Mouse (Mus musculus) testis, postnatal 10 days (tissue): ENCODE measurements around the gene Gm853.

Experiments
- DNase-seq: peaks from one replicate; pipeline ENCODE4 v3.0.0; 2021; ENCODE audit warnings: low spot score

Gene Gm853

DNA sequence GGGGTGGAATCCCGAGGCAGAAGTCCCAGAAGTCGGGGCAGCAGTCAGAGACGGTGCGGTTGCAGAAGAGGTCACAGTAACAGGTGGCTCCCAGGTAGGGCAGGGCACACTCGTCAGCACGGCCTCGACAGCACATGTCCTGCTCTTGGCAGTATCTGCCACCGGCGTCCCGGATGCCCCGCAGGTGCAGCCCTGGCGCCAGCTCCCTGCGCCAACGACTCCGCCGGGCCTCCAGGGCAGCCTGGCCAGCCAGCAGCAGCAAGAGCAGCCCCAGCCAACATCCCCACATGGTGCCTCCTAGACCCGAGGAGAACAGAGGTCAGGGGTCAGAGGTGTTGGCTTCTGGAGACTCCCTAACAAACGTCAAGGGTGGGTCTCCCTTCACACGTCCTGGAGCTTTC, 48.3 kb downstream of the Gm853 start:
- no peak for DNase-seq

GRCm38 (mm10) chr4:130173060-130173822, 49.0 kb downstream of the Gm853 start:
- no peak for DNase-seq

GRCm38 (mm10) chr4:130171951-130172765, 50.0 kb downstream of the Gm853 start:
- DNase-seq: peak; percentile 75

DNA sequence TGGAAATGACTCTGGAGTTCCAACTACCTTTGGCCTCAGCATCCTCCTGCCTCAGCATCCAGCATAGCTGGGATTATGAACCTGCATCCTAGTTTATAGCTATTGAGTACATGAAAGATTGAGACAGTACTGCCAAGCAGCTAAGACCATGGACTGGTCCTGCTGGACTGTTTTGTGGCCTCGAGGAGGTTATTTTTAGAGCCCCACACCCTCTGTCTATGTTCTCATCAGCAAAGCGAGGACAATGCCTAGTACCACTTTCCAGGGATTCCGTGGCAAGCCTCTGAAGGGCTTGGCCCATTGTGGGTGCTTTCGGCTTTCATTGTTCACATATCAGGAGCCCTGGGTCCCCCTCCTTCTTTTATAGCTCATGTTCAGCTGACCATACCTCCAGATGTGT, 51.8 kb downstream of the Gm853 start:
- DNase-seq: no peak

DNA sequence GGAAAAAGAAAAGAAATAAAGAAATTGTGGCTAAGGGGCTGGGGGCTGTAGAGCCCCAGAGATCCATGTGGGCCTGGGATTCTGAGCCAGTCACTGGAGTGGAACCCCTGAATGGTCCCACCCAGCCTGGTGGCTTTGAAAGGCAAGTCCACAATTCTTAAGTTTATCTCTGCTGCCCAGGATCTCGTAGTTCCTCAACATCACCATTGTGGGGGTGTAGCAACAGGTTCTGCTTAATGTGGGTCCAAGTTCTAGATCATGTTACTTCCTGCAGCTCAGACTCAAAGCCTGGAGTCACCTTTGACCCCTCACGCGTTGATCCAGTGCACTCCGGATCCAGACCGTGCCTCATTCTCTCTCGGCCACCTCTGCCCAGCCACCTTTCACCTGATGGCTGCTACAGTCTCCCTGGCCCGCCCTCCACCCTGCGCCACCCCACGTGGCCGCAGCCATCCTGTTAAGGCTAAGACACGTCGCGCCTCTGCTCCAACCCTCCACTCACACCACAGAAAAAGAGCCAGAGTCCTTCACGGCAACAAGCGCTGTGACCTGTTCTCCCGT, 52.7 kb downstream of the Gm853 start:
- no peak for DNase-seq

GRCm38 (mm10) chr4:130168280-130169183, 53.7 kb downstream of the Gm853 start:
- DNase-seq: peak; percentile 89

DNA sequence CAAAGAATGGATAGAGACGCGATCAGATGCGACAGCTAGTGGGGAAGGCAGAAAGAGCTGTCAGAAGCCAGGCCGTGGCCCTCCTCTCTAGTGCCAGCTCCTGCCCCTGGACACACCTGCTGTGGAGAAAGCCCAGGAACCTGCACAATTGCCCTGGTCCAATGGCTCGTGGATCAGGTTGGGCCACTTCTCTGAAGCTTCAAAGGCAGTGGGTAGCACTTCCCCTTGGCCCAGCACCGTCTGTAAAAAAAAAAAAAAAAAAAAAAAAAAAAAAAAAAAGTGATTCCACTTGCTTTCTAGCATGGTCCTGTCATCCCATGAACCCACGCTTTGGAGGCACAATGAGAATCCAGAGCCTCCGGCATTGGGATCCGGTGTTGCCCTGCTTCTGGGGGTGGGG, 54.4 kb downstream of the Gm853 start:
- no peak for DNase-seq

DNA sequence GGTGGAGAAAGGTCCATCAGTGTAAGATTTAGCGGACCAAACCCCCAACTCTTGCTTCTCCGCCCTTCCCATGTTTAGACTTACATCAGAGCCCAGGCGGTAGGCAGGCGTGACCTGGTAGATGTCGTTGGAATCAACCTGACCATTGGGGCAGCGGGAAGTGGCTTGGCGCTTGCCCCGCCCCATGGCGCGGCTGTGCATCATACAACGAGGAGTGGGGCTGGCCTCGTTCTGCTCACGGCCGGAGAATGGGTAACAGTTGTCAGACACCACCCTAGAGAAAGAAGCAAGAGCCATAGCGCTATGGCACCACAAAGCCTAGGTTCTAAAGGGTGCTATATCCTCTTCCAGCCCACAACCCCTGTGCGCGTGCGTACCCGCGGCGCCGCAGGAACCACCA, 54.9 kb downstream of the Gm853 start:
- no peak for DNase-seq

DNA sequence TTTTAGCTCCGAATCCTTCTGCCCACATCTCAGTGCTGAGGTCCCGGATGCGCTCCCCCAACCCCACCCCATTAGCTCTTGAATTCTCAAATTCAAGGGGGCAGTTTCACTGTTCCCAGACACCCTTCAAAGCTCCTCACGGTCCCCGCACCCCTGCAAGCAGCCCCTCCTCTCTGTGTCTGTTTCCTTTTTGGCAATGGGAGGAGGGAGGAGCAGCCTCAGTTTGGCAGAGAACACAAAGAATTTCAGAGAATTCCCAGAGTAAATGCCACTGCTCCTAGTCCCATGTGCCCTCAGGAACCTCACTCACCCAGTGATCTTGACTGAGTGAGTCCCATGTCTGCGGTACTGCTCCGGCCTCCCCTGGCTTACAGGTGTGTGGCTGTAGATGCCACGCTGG, 55.6 kb downstream of the Gm853 start:
- no peak for DNase-seq

DNA sequence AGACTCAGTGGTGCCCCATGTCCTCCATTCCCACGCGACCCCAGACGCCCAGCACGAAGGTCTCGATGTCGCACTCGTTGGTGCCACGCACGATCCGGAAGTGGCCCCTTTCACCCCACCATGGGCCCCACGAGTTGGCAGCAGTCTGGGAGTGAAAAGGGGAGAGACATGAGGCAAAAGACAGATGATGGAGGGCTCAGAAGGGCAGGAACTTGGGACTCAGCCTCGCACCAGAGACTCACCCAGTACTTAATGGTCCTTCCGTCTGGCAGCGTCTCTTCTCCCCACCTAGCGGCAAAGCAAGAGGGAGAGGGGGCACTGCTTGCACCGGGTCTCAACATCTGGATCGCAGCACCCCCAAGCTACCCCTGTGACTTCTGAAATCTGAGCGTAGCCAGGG, 56.1 kb downstream of the Gm853 start:
- no peak for DNase-seq

DNA sequence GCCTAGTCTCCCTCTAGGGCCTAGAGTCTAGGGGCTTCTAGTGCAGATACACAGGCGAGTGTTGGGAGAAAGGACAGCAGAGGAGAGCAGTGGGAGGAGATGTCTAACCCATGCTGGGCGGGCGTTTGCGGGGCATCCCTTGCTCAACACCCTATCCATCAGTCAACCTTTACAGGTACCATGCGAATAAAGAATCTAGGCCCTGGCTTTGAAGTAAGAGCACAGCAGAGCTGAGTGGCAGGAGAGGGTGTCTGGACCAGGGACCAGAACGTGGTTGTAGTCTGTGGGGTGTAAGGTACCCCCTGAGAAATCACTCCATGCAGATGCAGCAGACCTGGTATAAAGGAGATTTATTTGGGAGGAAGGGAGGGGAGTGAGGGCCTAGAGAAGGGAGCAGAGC, 58.1 kb downstream of the Gm853 start:
- no peak for DNase-seq

GRCm38 (mm10) chr4:130163391-130163861, 58.8 kb downstream of the Gm853 start:
- peak; percentile 57 for DNase-seq

GRCm38 (mm10) chr4:130161349-130161748, 60.9 kb downstream of the Gm853 start:
- no peak for DNase-seq
